Mouse (Mus musculus) spleen, adult 2 months (tissue): ENCODE results near the gene Omd. TPM values are rescaled to one million over a fixed set of nuclear protein-coding genes. Genes with fewer than 3 reads are reported as not detected.

ENCODE experiments used
- DNase-seq, 2 experiments: peaks; one replicate each; pipeline versions ENCODE4 v3.0.0 to v3.0.0-alpha.2; 2012 to 2021; ENCODE audit warnings: low spot score in 2 of 2, low read depth in 1 of 2
- H3K27ac ChIP-seq: fragments of 200-500 bp; 2 replicates; pipeline ENCODE4 v1.5.1; 2012; ENCODE audit warnings: low read length, inconsistent platforms; ENCODE audit not compliant: insufficient read depth
- H3K27me3 ChIP-seq: fragments of 200-500 bp; 2 replicates; pipeline ENCODE4 v1.6.1; 2012; ENCODE audit warnings: mild to moderate bottlenecking, moderate library complexity, low read length, inconsistent platforms; ENCODE audit not compliant: control insufficient read depth, insufficient read depth
- H3K36me3 ChIP-seq: fragments of 200-500 bp; 2 replicates; pipeline ENCODE4 v1.6.1; 2012; ENCODE audit warnings: mild to moderate bottlenecking, low read length, inconsistent platforms; ENCODE audit not compliant: control insufficient read depth, insufficient read depth
- H3K4me1 ChIP-seq: fragments of 200-500 bp; 2 replicates; pipeline ENCODE4 v1.6.1; 2011; ENCODE audit warnings: inconsistent platforms; ENCODE audit not compliant: control insufficient read depth, insufficient read depth, insufficient read length
- H3K4me3 ChIP-seq: fragments of 200-500 bp; 2 replicates; pipeline ENCODE4 v1.5.1; 2011; ENCODE audit warnings: mild to moderate bottlenecking, inconsistent platforms; ENCODE audit not compliant: insufficient read depth, insufficient read length; ENCODE audit errors: extremely low read depth
- CTCF ChIP-seq: fragments of 200-500 bp; IDR thresholded peaks from 2 replicates; pipeline ENCODE4 v1.5.1; 2011; ENCODE audit warnings: mild to moderate bottlenecking, inconsistent platforms; ENCODE audit not compliant: insufficient read depth, insufficient read length, insufficient replicate concordance; ENCODE audit errors: extremely low read depth
- POLR2A ChIP-seq: fragments of 200-500 bp; IDR thresholded peaks from 2 replicates; pipeline ENCODE4 v1.6.1; 2011; ENCODE audit warnings: low read depth, low read length, inconsistent platforms
- WGBS: fragments of 180-500 bp; shearing (Covaris S2); methylation state at CpG from one replicate; pipeline ENCODE4 v1.1.7; 2018; 5-methylcytosine and 5-hydroxymethylcytosine counted together
- polyA plus RNA-seq: library from polyadenylated mRNA; depleted of rRNA; stranded (reverse); fragments of >200 nt; gene quantifications from 2 replicates; pipeline ENCODE4 v1.2.3, GENCODE M21; 2012; rRNA removed

Omd gene
- polyA plus RNA-seq, 1 experiment: 0.06 TPM

DNA sequence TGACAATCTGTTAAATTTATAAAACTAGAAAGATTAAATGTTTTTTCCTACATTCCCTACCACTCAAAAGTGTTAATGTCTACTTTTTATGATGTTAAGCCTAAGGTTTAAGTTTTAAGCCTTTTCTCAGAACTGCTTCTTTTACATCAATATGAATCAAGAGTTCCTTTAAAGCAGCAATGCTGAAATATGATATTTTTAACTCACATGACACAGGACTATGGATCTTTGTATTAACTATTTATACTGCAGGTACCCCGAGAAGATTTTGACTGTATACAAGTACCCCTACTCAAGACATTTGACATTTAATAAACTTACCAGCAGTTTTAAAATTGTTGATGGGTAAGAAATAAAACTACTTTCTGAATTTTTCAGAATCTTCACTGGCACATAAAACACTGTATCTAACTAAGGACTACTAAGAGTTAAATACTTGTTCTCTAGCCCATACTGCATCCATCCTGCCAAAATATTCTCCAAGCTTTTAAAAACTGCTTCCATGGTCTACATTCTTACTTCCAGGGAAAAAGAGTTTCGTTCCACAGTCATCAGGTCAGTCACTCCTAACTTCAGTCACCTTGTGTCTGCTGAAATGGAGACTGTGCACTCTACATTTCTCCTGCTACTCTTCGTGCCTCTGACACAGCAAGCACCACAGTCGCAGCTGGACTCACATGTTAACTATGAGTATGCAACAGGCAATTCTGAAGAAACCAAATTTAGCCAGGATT lies 26.5 kb downstream of the Omd start:
- H3K36me3 ChIP-seq: no peaks in the 10 kb centered on the region
- TF ChIP-seq CTCF: no peak
- no peak for TF ChIP-seq POLR2A
- no peaks in the 10 kb centered on the region for H3K27me3 ChIP-seq
- no peak overlapping the region for H3K27ac ChIP-seq
- no peaks in the 10 kb centered on the region for H3K4me1 ChIP-seq
- no peak overlapping the region for H3K4me3 ChIP-seq
- WGBS: 89% methylated on average over 4 of the region's 4 CpGs
- no peak for DNase-seq

DNA sequence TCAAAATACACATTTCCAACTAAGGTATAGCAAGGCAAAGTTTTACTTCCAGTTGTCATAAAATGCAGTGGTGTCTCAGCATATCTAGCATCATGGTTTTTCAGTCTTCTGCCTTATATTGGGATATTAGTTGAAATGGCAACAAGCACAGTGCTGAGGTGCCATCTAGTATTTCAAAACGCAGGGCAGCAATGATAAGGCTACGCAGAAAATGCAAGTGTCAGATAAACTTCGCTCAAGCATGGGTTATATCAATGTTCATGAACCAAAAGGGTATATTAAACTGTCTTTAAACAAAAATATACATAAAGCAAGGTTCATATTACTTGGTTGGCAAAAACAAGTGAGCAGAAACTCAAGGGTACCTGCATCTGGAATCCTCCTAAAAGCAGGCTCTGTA lies 34.8 kb downstream of the Omd start:
- Histone ChIP-seq H3K4me1 (no peaks in the 10 kb centered on the region), H3K27ac (no peak overlapping the region), H3K4me3 (no peak overlapping the region), H3K36me3 (no peaks in the 10 kb centered on the region), H3K27me3 (no peaks in the 10 kb centered on the region)
- DNase-seq: no peak
- TF ChIP-seq POLR2A (no peak), CTCF (no peak)
- WGBS: 86% methylated on average over 3 of the region's 3 CpGs

DNA sequence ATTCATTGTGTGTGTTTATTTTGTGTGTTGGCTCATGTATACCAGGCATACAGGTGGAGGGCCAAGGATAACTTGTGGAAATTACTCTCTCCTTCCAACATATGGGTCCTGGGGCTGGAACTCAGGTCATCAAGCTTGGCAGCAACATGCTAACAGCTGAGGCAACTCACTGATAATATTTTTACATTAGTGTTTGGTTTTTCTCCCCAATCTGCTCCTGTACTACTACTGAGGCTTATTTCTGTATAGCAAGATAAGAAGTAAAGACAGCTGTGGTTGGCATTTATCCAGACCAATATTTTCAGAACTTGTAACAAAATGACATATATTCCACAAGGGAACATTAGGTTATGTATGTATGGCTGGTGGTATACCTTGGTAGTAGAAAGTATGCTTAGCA lies 36.1 kb downstream of the Omd start:
- Histone ChIP-seq H3K36me3 (no peaks in the 10 kb centered on the region), H3K4me1 (no peaks in the 10 kb centered on the region), H3K27me3 (no peaks in the 10 kb centered on the region), H3K27ac (no peak overlapping the region), H3K4me3 (no peak overlapping the region)
- TF ChIP-seq POLR2A (no peak), CTCF (no peak)
- DNase-seq: no peak

DNA sequence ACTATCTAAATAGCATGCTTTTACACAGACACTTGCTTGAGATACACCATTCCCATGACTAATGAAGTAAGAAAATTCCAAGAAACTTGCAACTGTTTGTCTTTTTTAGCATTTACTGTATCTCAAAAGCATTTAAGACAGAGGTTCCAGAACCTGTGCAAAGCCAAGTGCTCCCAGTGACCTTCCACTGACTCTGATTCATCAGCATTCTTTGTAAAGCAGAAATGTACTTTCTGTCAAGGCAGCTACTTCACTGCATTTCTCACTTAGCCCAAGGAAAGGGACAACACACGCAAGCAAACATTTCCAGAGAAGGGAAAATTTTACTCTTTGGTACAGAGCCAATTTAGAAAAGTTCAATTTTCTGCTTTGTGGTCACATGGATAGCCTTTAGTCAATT lies 41.0 kb downstream of the Omd start:
- no peaks in the 10 kb centered on the region for H3K4me1 ChIP-seq
- no peaks in the 10 kb centered on the region for H3K36me3 ChIP-seq
- TF ChIP-seq CTCF (no peak), POLR2A (no peak)
- H3K4me3 ChIP-seq: no peak overlapping the region
- no peak overlapping the region for H3K27ac ChIP-seq
- H3K27me3 ChIP-seq: no peaks in the 10 kb centered on the region
- WGBS: 84% methylated on average over 1 of the region's 1 CpGs
- no peak for DNase-seq

DNA sequence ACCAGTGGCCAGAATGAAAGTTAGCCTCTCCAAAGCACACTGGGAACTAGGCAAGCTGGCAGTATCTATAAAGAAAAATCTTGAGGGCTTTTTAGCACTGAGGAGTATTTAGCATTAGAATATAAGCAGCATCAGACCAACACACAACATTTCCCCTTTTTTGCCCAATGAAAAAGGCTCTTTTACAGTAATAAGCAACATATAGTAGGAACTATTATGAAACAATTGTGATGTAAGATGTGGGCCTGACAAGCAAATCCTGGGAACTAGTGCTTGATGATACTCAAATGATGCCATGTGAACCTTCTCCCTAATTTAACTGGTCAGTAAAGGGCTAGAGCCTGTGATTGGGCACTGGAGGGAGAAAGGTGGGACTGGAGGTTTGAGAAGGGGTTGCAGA lies 45.9 kb downstream of the Omd start:
- Histone ChIP-seq H3K36me3 (no peaks in the 10 kb centered on the region), H3K4me3 (no peak overlapping the region), H3K27me3 (no peaks in the 10 kb centered on the region), H3K4me1 (no peaks in the 10 kb centered on the region), H3K27ac (no peak overlapping the region)
- no peak for DNase-seq
- TF ChIP-seq CTCF: no peak
- no peak for TF ChIP-seq POLR2A

DNA sequence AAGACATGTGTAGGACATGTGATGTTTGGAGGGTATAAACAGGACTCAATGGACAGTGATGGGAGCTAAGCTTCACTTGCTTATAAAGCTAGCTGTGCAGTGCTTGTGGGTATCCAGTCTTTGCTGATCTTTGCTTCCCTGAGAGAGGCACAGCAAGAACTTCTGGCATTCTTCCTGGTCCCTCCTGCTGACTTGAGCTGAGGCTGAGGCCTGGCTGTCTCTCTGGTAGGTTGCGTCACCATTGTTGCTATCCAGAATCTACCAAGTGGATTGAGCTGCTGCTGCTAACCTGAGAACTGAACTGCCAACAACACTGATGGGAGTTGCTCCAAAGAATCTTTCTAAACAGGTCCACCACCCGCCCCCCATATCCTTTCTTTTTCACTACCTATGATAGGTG lies 46.8 kb downstream of the Omd start:
- DNase-seq: no peak
- 95% methylated on average over 2 of the region's 2 CpGs for WGBS
- H3K36me3 ChIP-seq: no peaks in the 10 kb centered on the region
- TF ChIP-seq POLR2A (no peak), CTCF (no peak)
- H3K27ac ChIP-seq: no peak overlapping the region
- H3K4me3 ChIP-seq: no peak overlapping the region
- H3K27me3 ChIP-seq: no peaks in the 10 kb centered on the region
- H3K4me1 ChIP-seq: no peaks in the 10 kb centered on the region

DNA sequence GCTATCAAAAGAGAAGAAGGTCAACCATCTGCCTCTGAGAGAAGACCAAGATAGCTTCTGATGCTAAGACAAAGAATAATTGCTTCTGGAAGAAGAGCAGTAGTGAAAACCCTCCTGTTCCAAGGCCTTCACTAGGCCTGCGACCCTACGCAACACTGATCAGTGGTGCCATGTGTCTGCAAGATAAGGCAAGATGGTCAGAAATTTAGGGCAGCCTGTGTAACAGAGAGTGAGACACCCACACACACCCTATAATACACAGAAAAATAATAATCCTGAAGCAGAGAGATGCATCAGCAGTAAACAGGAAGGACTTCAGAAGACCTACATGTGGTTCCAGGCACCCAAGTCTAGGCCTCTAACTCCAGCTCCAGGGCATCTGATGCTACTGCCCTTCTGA lies 57.7 kb downstream of the Omd start:
- no peak for DNase-seq
- no peaks in the 10 kb centered on the region for H3K27me3 ChIP-seq
- no peaks in the 10 kb centered on the region for H3K36me3 ChIP-seq
- no peaks in the 10 kb centered on the region for H3K4me1 ChIP-seq
- TF ChIP-seq POLR2A: no peak
- no peak for TF ChIP-seq CTCF
- no peak overlapping the region for H3K4me3 ChIP-seq
- 72% methylated on average over 2 of the region's 2 CpGs for WGBS
- no peak overlapping the region for H3K27ac ChIP-seq

Other genes with a start within 250 kb of the Omd start
- 19.4 and 21.0 TPM in 2 replicates for gene Bicd2, start 240.9 kb upstream of the Omd start, polyA plus RNA-seq
- gene Ippk, start 161.2 kb upstream of the Omd start, polyA plus RNA-seq: 1.8 and 2.2 TPM in 2 replicates
- not detected in 2 replicates for gene Tes3-ps, start 89.1 kb upstream of the Omd start, polyA plus RNA-seq
- 0.11 and 0.14 TPM in 2 replicates for gene Ecm2, start 77.7 kb upstream of the Omd start, polyA plus RNA-seq
- gene Aspn, start 38.0 kb upstream of the Omd start, polyA plus RNA-seq: 0.07 TPM in 1 of 2 replicates, not detected in the other
- 0.45 and 0.61 TPM in 2 replicates for gene Ogn, start 25.6 kb downstream of the Omd start, polyA plus RNA-seq
- 0.23 and 0.29 TPM in 2 replicates for gene Cenpp, start 70.3 kb downstream of the Omd start, polyA plus RNA-seq
- 0.87 and 1.4 TPM in 2 replicates for gene Nol8, start 70.6 kb downstream of the Omd start, polyA plus RNA-seq
- gene Iars, start 99.6 kb downstream of the Omd start, polyA plus RNA-seq: 11.5 and 11.8 TPM in 2 replicates
- not detected in 2 replicates for gene Gm30302, start 216.5 kb downstream of the Omd start, polyA plus RNA-seq